Mouse (Mus musculus): ENCODE results near the gene Srebf1. TPM values are rescaled to one million over a fixed set of nuclear protein-coding genes. Genes with fewer than 3 reads are reported as not detected.

Srebf1 gene
- total and polyA plus RNA-seq, 3 experiments: 69.8 to 126 (median 120) TPM

DNA sequence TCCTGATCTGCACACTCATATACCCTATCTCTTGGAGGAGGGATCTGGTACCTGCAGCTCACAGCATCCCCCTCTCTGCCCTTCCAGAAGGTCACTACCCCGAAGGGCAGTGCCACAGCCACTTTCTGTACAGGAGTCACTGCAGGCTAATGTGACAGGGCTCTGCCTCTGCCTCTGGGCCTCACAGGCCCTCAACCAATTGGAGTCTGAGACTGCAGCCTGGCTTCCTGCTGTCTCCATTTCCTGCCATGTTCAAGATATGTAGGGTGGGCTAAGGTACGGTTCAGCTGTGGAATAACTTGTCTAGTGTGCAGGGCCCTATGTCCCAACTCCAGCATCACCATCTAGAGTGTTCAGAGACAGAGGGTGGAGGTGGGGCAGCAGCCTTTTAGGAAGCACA is 35.3 kb upstream of the Srebf1 start:
- H3K36me3 ChIP-seq (replicated peaks in 1 of 2; ENCODE audit: control insufficient read depth in 1 of 2, insufficient read depth in 1 of 2, low read length in 1 of 2): peaks cover 27 to 71% of the 10 kb centered on the region in 2 experiments
- no peaks in the 10 kb centered on the region for H3K9me3 ChIP-seq (replicated peaks; ENCODE audit: low read length)
- dilution Hi-C loops (cut with MboI; ENCODE audit: extremely low pct_ligation_motif_present, extremely low pct_unique_long_range_greater_than_20kb, low sequenced_read_pairs) (no loop called here), in situ Hi-C loops (cut with MboI; ENCODE audit: low pct_ligation_motif_present, low pct_unique_long_range_greater_than_20kb, low sequenced_read_pairs) (loop anchor here (10.0 kb wide), 1 partner anchor 157 kb away; the partner anchor contains the start of genes Atpaf2 and Gid4)
- H3K4me2 ChIP-seq (ENCODE audit: insufficient read depth, low read depth, poor library complexity, severe bottlenecking): no peak overlapping the region
- TF ChIP-seq ELF1 (IDR thresholded peaks at IDR 0.05; ENCODE audit: low read depth, low read length): no peak
- no peak for TF ChIP-seq USF2 (conservative IDR thresholded peaks at IDR 0.05; ENCODE audit: low read depth, low read length)
- no peak for TF ChIP-seq RCOR1 (conservative IDR thresholded peaks at IDR 0.05; ENCODE audit: low read depth, low read length)
- no peak for TF ChIP-seq ZC3H11A (IDR thresholded peaks at IDR 0.05; ENCODE audit: low read depth, low read length)
- no peak for TF ChIP-seq MAFK (IDR thresholded peaks at IDR 0.05; ENCODE audit: insufficient replicate concordance, low read length)
- no peak for TF ChIP-seq BHLHE40 (IDR thresholded peaks at IDR 0.05; ENCODE audit: low read depth, low read length)
- TF ChIP-seq EP300 (IDR thresholded peaks at IDR 0.05; ENCODE audit: low read length): no peak
- TF ChIP-seq POLR2A (IDR thresholded peaks at IDR 0.05; ENCODE audit: low read depth, low read length): no peak
- no peak for TF ChIP-seq MYC (IDR thresholded peaks at IDR 0.05; ENCODE audit: low read depth, low read length)
- no peak for TF ChIP-seq NRF1 (IDR thresholded peaks at IDR 0.05; ENCODE audit: low read depth, low read length)
- no peak for TF ChIP-seq CTCF (conservative IDR thresholded peaks at IDR 0.05 in 1 of 2, IDR thresholded peaks at IDR 0.05 in 1 of 2; ENCODE audit: low read depth in 2 of 2, low read length in 2 of 2)
- TF ChIP-seq MXI1 (IDR thresholded peaks at IDR 0.05; ENCODE audit: low read depth, low read length): no peak
- TF ChIP-seq RAD21 (IDR thresholded peaks at IDR 0.05; ENCODE audit: low read depth, low read length): no peak
- no peaks in the 10 kb centered on the region for H3K4me1 ChIP-seq (ENCODE audit: control insufficient read depth in 1 of 2, insufficient read depth in 2 of 2)
- H3K79me2 ChIP-seq (replicated peaks; ENCODE audit: control insufficient read depth, extremely low read depth, insufficient read depth, poor library complexity, severe bottlenecking): no peaks in the 10 kb centered on the region
- DNase-seq (ENCODE audit: extremely low read depth): no peak
- H3K27ac ChIP-seq (ENCODE audit: insufficient read depth, low read depth): no peak overlapping the region
- no peaks in the 10 kb centered on the region for H3K27me3 ChIP-seq (replicated peaks)
- H3K4me3 ChIP-seq (replicated peaks in 1 of 3; ENCODE audit: low read depth in 2 of 3, low read length in 2 of 3, poor library complexity in 1 of 3): no peak overlapping the region
- no peak overlapping the region for H3K9ac ChIP-seq (ENCODE audit: insufficient read depth, low read depth)

DNA sequence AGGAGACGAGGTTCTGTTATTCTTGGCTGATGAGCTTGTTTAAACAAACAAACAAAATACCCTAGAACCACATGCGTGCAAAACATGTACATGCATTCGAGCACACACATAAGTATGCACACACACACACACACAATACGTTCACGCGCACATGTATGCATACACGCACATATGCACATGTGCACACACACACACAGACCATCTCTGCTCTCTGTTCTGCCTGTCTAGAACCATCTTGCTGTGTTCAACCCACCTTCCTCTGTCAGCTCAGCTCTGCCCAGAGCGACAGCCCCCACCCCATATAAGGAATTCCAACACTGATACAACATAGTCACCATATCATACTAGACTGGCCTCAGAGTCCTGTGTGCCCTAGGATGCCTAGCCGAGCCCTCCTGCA is 34.3 kb upstream of the Srebf1 start:
- no peak overlapping the region for H3K4me2 ChIP-seq (ENCODE audit: insufficient read depth, low read depth, poor library complexity, severe bottlenecking)
- in situ Hi-C loops (cut with MboI; ENCODE audit: low pct_ligation_motif_present, low pct_unique_long_range_greater_than_20kb, low sequenced_read_pairs): loop anchor here (10.0 kb wide), 1 partner anchor 158 kb away; the partner anchor contains the start of genes Atpaf2 and Gid4
- DNase-seq (ENCODE audit: extremely low read depth): no peak
- no peaks in the 10 kb centered on the region for H3K4me1 ChIP-seq (ENCODE audit: control insufficient read depth in 1 of 2, insufficient read depth in 2 of 2)
- H3K27ac ChIP-seq (ENCODE audit: insufficient read depth, low read depth): no peak overlapping the region
- TF ChIP-seq MEF2A (IDR thresholded peaks at IDR 0.05; ENCODE audit: borderline replicate concordance, low read depth, low read length) (no peak), RAD21 (IDR thresholded peaks at IDR 0.05; ENCODE audit: low read depth, low read length) (no peak), EP300 (IDR thresholded peaks at IDR 0.05; ENCODE audit: low read length) (no peak), TCF12 (IDR thresholded peaks at IDR 0.05; ENCODE audit: low read depth, low read length) (no peak), CHD1 (IDR thresholded peaks at IDR 0.05; ENCODE audit: low read depth, low read length) (no peak), ETS1 (conservative IDR thresholded peaks at IDR 0.05; ENCODE audit: low read depth, low read length) (no peak), MAX (IDR thresholded peaks at IDR 0.05; ENCODE audit: low read length) (no peak), MAFK (IDR thresholded peaks at IDR 0.05; ENCODE audit: insufficient replicate concordance, low read length) (no peak), POLR2AphosphoS2 (IDR thresholded peaks at IDR 0.05; ENCODE audit: low read depth, low read length) (no peak), ZC3H11A (IDR thresholded peaks at IDR 0.05; ENCODE audit: low read depth, low read length) (no peak)
- no peaks in the 10 kb centered on the region for H3K79me2 ChIP-seq (replicated peaks; ENCODE audit: control insufficient read depth, extremely low read depth, insufficient read depth, poor library complexity, severe bottlenecking)
- no peak overlapping the region for H3K4me3 ChIP-seq (replicated peaks in 1 of 3; ENCODE audit: low read depth in 2 of 3, low read length in 2 of 3, poor library complexity in 1 of 3)
- H3K9ac ChIP-seq (ENCODE audit: insufficient read depth, low read depth): no peak overlapping the region
- H3K27me3 ChIP-seq (replicated peaks): no peaks in the 10 kb centered on the region
- no peaks in the 10 kb centered on the region for H3K9me3 ChIP-seq (replicated peaks; ENCODE audit: low read length)
- H3K36me3 ChIP-seq (replicated peaks in 1 of 2; ENCODE audit: control insufficient read depth in 1 of 2, insufficient read depth in 1 of 2, low read length in 1 of 2): peaks cover 27 to 76% of the 10 kb centered on the region in 2 experiments
- dilution Hi-C loops (cut with MboI; ENCODE audit: extremely low pct_ligation_motif_present, extremely low pct_unique_long_range_greater_than_20kb, low sequenced_read_pairs): no loop called here

All from CH12.LX (cell line).